Mouse (Mus musculus): ENCODE measurements around the gene Chn2. TPM values are rescaled to one million over a fixed set of nuclear protein-coding genes. Genes with fewer than 3 reads are reported as not detected.

Chn2 gene
- polyA plus RNA-seq, 1 experiment, result not detected

GRCm38 (mm10) chr6:54080518-54081285 is 41.3 kb downstream of the Chn2 start:
- no peak for TF ChIP-seq GATA1 (IDR thresholded peaks at IDR 0.05; ENCODE audit: low read length)

DNA sequence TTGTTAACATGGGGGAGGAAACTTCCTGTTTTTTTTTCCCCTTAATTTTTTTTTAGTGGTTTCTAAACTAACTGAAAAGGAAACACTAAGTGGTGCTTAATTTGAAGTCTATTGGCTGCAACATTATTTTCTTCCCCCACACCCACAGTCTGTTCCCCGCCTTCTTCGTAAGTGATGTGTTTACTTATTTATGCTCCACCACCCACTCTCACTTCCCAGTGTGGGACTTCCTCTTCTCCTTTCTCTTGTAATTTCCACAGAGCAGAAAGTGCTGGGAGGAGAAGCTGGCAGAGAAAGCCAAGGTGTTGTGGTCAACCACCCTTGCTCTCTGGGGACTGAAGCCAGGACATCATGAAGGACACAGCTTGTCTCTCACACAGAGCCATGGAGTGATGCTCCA is 43.2 kb downstream of the Chn2 start:
- TF ChIP-seq GATA1 (IDR thresholded peaks at IDR 0.05; ENCODE audit: low read length), result no peak

- TF ChIP-seq GATA1 (IDR thresholded peaks at IDR 0.05; ENCODE audit: low read length), result no peak
Observed at GRCm38 (mm10) chr6:54084046-54084445, 44.7 kb downstream of the Chn2 start.

DNA sequence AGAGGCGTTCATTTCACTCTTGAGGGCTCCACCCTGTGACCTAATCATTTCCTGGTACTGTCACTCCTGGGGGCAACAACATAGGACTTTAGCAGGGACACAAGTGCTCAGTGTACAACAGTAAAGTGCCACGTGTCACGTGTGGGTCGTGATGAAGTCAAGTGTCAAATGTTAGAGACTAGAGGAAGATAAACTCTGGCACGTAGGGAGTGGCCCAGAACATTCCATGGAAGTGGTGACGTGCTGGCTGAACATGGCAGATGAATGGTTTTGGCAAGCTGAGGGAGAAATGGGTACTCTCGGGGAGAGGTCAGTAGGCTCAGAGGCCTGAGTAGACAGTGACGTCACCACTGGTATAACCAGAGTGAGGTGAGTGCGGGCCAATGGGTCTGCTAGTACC is 45.7 kb downstream of the Chn2 start:
- TF ChIP-seq GATA1 (IDR thresholded peaks at IDR 0.05; ENCODE audit: low read length), result no peak

DNA sequence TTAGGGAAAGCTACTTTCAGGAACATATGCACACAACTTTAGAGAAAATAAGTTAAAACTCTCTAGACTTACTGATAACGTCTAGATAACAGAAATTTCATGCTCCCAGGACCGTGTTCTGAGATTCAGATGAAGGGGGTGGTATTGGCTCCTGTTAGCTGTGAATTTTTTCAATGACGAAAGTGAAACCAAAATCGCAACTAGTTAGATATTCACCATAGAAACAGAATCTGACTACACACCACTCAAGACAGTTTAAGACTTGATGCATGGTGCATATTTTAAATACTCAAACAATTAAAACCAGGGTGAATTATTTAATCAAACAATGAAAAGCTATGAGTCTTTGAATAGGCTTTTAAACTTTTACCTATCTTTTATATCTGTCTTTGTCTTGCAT is 48.8 kb downstream of the Chn2 start:
- TF ChIP-seq GATA1 (IDR thresholded peaks at IDR 0.05; ENCODE audit: low read length), result no peak

GRCm38 (mm10) chr6:54090822-54091221 is 51.5 kb downstream of the Chn2 start:
- no peak for TF ChIP-seq GATA1 (IDR thresholded peaks at IDR 0.05; ENCODE audit: low read length)

GRCm38 (mm10) chr6:54092920-54093319 is 53.6 kb downstream of the Chn2 start:
- no peak for TF ChIP-seq GATA1 (IDR thresholded peaks at IDR 0.05; ENCODE audit: low read length)

DNA sequence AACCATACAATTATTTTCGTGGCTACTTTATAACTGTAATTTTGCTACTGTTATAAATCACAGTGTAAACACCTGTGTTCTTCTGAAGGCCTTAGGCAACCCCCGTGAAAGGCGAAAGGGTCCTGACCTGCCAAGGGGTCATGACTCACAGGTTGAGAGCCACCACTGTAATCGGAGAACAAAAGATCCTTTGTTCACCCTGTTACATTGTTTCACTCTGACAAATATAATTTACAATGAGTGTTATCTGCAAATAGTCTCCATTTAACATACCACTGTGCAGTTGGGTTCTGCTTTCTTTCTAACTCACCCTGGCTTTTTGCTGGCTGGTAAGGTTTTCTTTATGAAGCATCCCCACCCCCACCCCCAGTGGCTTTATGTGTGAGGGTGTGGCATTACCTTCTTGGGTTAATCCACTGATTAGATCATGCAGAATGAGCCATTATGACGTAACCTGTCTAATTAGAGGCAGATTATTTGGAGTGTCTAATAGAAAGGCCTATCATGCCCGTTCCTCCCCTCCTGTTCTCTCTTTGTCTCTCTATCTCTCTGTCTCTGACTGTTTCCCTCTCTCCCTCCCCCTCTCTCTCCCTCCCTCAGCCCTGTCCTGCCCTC is 56.9 kb downstream of the Chn2 start:
- TF ChIP-seq GATA1 (IDR thresholded peaks at IDR 0.05; ENCODE audit: low read length), result no peak

GRCm38 (mm10) chr6:54096836-54097235 is 57.5 kb downstream of the Chn2 start:
- no peak for TF ChIP-seq GATA1 (IDR thresholded peaks at IDR 0.05; ENCODE audit: low read length)

- TF ChIP-seq GATA1 (IDR thresholded peaks at IDR 0.05; ENCODE audit: low read length), result no peak
Observed at GRCm38 (mm10) chr6:54098339-54098738, 59.0 kb downstream of the Chn2 start.

DNA sequence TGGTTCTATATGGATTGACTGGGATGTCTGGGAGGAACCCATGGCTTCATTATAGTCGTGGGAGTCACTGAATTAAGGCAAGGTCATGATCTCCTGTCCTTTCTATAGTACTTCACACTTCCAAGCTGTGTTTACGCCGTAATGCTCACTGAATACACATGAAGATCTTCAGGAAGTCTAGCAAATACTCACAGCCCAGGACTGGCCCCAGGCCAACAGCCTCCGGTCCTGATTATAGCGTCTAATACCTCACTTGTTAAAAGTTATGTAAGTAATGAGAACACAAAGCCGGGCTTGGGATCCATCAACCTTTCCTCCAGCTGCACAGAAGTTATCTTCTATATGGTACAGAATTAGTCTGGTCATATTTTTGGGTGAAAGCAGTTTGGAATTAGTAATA is 60.3 kb downstream of the Chn2 start:
- TF ChIP-seq GATA1 (IDR thresholded peaks at IDR 0.05; ENCODE audit: low read length), result no peak

DNA sequence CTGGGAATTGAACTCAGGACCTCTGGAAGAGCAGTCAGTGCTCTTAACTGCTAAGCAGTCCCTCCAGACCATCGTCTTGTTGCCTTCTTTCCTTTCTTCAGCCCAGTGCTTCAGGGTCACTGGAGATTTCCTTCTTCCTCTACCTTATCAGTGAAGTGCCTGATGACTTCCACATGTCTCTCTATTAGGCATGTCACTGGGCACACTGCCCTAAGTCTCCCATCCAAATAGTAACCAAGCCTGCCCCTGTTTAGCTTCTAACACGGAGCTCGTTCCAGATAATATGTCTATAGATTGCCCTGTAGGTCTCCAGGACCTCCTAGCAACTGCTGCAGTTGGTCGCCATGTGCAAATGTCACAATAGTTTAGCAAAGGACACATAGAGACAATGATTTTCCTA is 62.9 kb downstream of the Chn2 start:
- TF ChIP-seq GATA1 (IDR thresholded peaks at IDR 0.05; ENCODE audit: low read length), result no peak

GRCm38 (mm10) chr6:54103276-54103975 is 64.1 kb downstream of the Chn2 start:
- TF ChIP-seq GATA1 (IDR thresholded peaks at IDR 0.05; ENCODE audit: low read length), result no peak

- no peak for TF ChIP-seq GATA1 (IDR thresholded peaks at IDR 0.05; ENCODE audit: low read length)
Observed at GRCm38 (mm10) chr6:54111416-54111984, 72.1 kb downstream of the Chn2 start.

DNA sequence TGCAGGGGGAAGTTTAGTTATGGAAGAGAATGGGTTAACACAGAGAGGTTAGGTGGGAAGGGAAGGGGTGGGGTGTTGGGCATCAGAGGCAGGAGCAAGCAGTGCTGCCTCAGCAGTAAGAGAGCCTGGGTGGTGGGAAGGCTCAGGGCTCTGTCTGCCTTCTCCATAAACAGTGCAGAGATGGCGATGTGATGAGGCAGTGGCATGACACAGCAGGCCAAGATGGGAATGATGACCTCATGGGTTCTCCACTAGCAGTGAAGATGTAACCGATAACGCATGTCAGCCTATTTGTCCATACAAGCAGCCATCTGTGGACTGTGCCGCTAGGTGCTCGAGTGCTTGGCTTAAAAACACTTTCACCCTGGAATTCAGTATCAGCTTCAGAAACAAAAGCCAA is 74.0 kb downstream of the Chn2 start:
- no peak for TF ChIP-seq GATA1 (IDR thresholded peaks at IDR 0.05; ENCODE audit: low read length)

DNA sequence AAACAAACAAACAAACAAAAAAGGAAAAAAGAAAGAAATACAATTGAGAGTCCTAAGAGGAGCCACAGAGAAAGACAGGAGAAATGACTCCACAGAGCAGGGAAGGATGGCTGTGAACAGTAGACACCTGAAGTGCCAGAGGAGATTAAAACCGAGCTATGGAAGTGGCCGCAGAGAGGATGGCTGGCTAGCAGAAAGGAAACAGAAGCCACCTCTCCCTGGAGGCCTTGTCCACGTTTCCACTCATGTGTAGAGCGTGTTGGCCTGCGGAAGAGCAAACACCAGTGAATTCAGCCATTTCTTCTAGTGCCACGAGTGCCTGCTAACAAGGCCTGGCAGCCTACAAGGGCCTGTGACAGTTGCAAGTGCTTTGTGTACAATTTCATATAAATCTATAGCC is 75.1 kb downstream of the Chn2 start:
- TF ChIP-seq GATA1 (IDR thresholded peaks at IDR 0.05; ENCODE audit: low read length), result no peak
